Mouse (Mus musculus): ENCODE data around the gene Sdf2l1. TPM values are rescaled to one million over a fixed set of nuclear protein-coding genes. Genes with fewer than 3 reads are reported as not detected.

Gene Sdf2l1
- polyA plus RNA-seq, 1 experiment from 2014 or later = 105 TPM

DNA sequence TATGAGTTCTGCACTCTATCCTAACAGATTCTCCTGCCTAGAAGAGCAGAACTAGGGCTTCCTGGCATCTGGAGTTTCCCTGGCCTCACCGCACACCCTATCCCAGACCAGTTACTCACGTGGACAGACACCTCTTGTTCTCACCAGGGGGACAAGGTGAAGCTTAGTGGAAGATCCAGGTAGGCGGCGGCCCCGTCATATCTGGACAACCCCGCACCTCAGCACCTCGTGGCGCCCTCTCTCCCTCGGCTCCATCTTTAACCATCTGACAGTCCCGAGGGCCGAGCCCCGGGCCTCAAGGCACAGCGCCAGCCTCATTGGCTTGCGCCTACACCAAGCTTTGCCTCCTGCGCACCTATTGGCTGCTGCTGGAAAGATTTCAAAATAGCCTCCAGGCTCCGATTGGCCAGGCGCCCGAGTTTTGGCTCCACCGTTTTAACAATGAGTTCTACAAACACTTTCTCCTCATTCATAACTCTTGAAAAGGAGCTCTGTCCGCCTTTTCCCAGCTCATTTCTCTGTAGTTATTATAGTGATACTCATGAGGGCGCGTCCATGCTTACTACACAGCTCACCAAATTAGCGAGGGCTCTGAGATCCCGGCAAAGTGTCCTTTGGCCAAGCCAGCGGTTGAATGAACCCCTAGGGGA lies 7.2 kb downstream of the Sdf2l1 start, which contains the start of gene 2610318N02Rik:
TSS of gene 2610318N02Rik (minus strand) at position 297 of the 650 bp plus-strand sequence.
- Histone ChIP-seq H3K4me2 (replicated peaks; ENCODE audit: low read depth, low read length) (peak within 1 kb of the TSS; percentile 74), H3K4me3 (ENCODE audit: low read length) (peak within 1 kb of the TSS; percentile 71), H3K27ac (ENCODE audit: low read length) (peak within 1 kb of the TSS; percentile 74), H3K9ac (replicated peaks; ENCODE audit: low read length) (peak within 1 kb of the TSS; percentile 82), H3K9me3 (ENCODE audit: low read length) (no peaks in the 10 kb centered on the region), H3K4me1 (ENCODE audit: insufficient read depth, low read length) (peaks cover 16% of the 10 kb centered on the region), H3K27me3 (ENCODE audit: insufficient read depth, low read length) (no peaks in the 10 kb centered on the region), H3K36me3 (ENCODE audit: insufficient read depth, low read length) (peaks cover 14% of the 10 kb centered on the region; the same call in 1 of the 2 replicates)
- peak; percentile 95 for ATAC-seq (ENCODE audit: low FRiP score, low TSS enrichment)
- 0% methylated on average over 25 of the region's 25 CpGs for WGBS

DNA sequence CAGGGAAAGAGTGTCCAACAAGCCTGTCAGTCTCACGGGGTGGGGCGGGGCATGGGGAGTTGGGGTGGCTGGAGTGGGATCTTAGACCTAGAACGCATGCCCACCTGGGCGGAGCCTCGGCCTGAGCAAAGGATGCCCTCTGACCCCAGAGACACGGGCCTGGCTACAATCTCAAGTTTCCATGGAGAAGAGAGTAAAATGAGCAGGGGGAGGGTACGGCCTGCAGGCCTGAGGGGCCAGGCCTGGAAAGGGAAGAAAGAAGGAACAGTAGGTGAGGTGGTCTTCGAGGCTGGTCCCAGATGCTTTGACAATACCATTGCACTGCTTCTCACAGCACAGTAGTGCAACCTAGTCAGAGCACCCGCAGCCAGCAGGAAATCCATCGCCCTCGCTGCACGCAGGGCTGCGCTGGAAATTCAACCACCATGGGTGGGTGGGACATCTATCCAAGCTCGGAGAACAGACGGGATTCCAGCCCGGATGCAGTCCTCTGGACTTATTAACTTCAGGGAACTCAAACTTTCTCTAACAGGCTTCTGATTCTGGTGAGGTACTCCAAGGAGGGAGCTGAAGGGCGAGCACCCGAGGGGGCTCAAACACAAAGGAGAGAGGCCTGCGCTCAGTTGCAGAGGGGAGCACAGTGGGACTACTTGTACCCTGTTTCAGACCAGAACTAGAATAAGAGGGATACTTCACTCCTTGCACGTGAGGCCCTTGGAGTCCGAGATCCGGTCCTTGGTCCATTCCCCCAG lies 7.9 kb downstream of the Sdf2l1 start:
- no peaks in the 10 kb centered on the region for H3K27me3 ChIP-seq (ENCODE audit: insufficient read depth, low read length)
- ATAC-seq (ENCODE audit: low FRiP score, low TSS enrichment) = peak; percentile 66
- H3K4me2 ChIP-seq (replicated peaks; ENCODE audit: low read depth, low read length) = peak overlapping the region; percentile 74
- peak overlapping the region; percentile 71 for H3K4me3 ChIP-seq (ENCODE audit: low read length)
- H3K27ac ChIP-seq (ENCODE audit: low read length) = peak overlapping the region; percentile 74
- no peaks in the 10 kb centered on the region for H3K9me3 ChIP-seq (ENCODE audit: low read length)
- WGBS = 2% methylated on average over 22 of the region's 22 CpGs
- H3K36me3 ChIP-seq (ENCODE audit: insufficient read depth, low read length) = peaks cover 20% of the 10 kb centered on the region
- H3K9ac ChIP-seq (replicated peaks; ENCODE audit: low read length) = peak overlapping the region; percentile 82
- peaks cover 16% of the 10 kb centered on the region for H3K4me1 ChIP-seq (ENCODE audit: insufficient read depth, low read length)

GRCm38 (mm10) chr16:17121569-17121968 lies 10.6 kb downstream of the Sdf2l1 start:
- 67% methylated on average over 14 of the region's 14 CpGs for WGBS
- Histone ChIP-seq H3K36me3 (ENCODE audit: insufficient read depth, low read length) (peaks cover 30% of the 10 kb centered on the region), H3K4me1 (ENCODE audit: insufficient read depth, low read length) (peaks cover 16% of the 10 kb centered on the region), H3K27me3 (ENCODE audit: insufficient read depth, low read length) (no peaks in the 10 kb centered on the region), H3K9me3 (ENCODE audit: low read length) (no peaks in the 10 kb centered on the region), H3K4me3 (ENCODE audit: low read length) (no peak overlapping the region), H3K27ac (ENCODE audit: low read length) (no peak overlapping the region), H3K9ac (replicated peaks; ENCODE audit: low read length) (no peak overlapping the region), H3K4me2 (replicated peaks; ENCODE audit: low read depth, low read length) (no peak overlapping the region)
- ATAC-seq (ENCODE audit: low FRiP score, low TSS enrichment) = no peak

DNA sequence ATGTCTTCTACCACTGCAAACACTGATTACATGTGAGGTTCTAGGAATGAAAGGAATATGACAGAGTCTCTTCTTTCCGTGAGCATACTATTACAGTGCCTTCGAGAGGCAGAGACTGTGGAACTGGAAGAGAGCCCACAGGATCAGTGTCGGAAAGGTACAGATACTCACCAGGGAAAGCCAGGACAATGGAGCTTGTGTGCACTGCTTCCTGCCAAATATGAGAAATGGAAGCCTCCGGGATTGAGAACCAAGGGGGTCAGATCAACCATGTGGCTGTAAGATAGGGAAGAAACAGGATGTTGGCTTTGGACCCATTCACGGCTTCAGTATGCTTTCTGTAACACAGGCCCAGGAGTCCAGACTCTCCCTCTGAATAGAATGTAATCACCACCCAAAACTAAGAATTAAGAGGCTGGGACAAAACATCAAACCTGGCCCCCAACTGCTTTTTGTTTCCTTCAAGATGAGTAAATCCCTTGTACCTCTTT lies 14.8 kb downstream of the Sdf2l1 start:
- Histone ChIP-seq H3K9me3 (ENCODE audit: low read length) (no peaks in the 10 kb centered on the region), H3K4me2 (replicated peaks; ENCODE audit: low read depth, low read length) (no peak overlapping the region), H3K27ac (ENCODE audit: low read length) (no peak overlapping the region), H3K27me3 (ENCODE audit: insufficient read depth, low read length) (no peaks in the 10 kb centered on the region), H3K4me1 (ENCODE audit: insufficient read depth, low read length) (no peaks in the 10 kb centered on the region), H3K36me3 (ENCODE audit: insufficient read depth, low read length) (peaks cover 53% of the 10 kb centered on the region), H3K4me3 (ENCODE audit: low read length) (no peak overlapping the region), H3K9ac (replicated peaks; ENCODE audit: low read length) (no peak overlapping the region)
- no peak for ATAC-seq (ENCODE audit: low FRiP score, low TSS enrichment)
- 81% methylated on average over 5 of the region's 5 CpGs for WGBS

- ATAC-seq (ENCODE audit: low FRiP score, low TSS enrichment) = peak; percentile 85
Observed at GRCm38 (mm10) chr16:17110771-17111743, 21.1 kb downstream of the Sdf2l1 start, which contains the start of gene Ppil2. Gene Ppil2 (minus strand): TSS chr16:17111257.

GRCm38 (mm10) chr16:17104600-17104999 lies 27.6 kb downstream of the Sdf2l1 start:
- WGBS = 68% methylated on average over 4 of the region's 4 CpGs
- Histone ChIP-seq H3K36me3 (ENCODE audit: insufficient read depth, low read length) (peaks cover 38% of the 10 kb centered on the region), H3K4me2 (replicated peaks; ENCODE audit: low read depth, low read length) (no peak overlapping the region), H3K9ac (replicated peaks; ENCODE audit: low read length) (no peak overlapping the region), H3K27me3 (ENCODE audit: insufficient read depth, low read length) (no peaks in the 10 kb centered on the region), H3K4me3 (ENCODE audit: low read length) (no peak overlapping the region), H3K27ac (ENCODE audit: low read length) (no peak overlapping the region), H3K4me1 (ENCODE audit: insufficient read depth, low read length) (peaks cover 9% of the 10 kb centered on the region), H3K9me3 (ENCODE audit: low read length) (no peaks in the 10 kb centered on the region)
- ATAC-seq (ENCODE audit: low FRiP score, low TSS enrichment) = no peak

More at GRCm38 (mm10) chr16:17110771-17111743, 21.1 kb downstream of the Sdf2l1 start, which contains the start of gene Ppil2:
- no peaks in the 10 kb centered on the region for H3K27me3 ChIP-seq (ENCODE audit: insufficient read depth, low read length)
- 6% methylated on average over 37 of the region's 38 CpGs for WGBS
- peak within 1 kb of the TSS; percentile 16; the same call in 1 of the 2 replicates for H3K27ac ChIP-seq (ENCODE audit: low read length)
- H3K9me3 ChIP-seq (ENCODE audit: low read length) = no peaks in the 10 kb centered on the region
- peak within 1 kb of the TSS; percentile 72 for H3K9ac ChIP-seq (replicated peaks; ENCODE audit: low read length)
- H3K4me1 ChIP-seq (ENCODE audit: insufficient read depth, low read length) = peaks cover 9% of the 10 kb centered on the region
- H3K36me3 ChIP-seq (ENCODE audit: insufficient read depth, low read length) = peaks cover 38% of the 10 kb centered on the region
- peak within 1 kb of the TSS; percentile 70 for H3K4me2 ChIP-seq (replicated peaks; ENCODE audit: low read depth, low read length)
- H3K4me3 ChIP-seq (ENCODE audit: low read length) = peak within 1 kb of the TSS; percentile 78

GRCm38 (mm10) chr16:17102630-17103220 lies 29.5 kb downstream of the Sdf2l1 start:
- peaks cover 48% of the 10 kb centered on the region for H3K36me3 ChIP-seq (ENCODE audit: insufficient read depth, low read length)
- WGBS = 60% methylated on average over 7 of the region's 7 CpGs
- ATAC-seq (ENCODE audit: low FRiP score, low TSS enrichment) = no peak

DNA sequence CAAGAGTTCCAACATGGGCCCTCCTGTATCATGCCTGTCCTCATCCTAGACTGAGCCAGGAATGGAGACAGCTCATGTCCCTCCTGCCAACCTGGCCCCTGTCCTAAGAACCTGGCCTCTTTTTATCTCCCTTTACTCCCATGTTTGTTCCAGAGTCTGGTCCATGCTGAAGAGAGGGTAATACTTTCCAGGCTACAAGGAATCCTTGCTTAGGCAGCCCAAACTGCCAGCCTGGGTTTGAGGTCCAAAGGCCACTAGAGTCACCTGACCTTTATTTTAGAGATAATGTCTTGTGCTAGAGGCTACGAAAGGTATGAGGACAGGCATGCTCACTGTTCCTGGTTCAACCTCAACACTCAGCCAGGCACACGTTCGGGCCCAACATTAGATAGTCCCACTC lies 35.2 kb downstream of the Sdf2l1 start:
- H3K4me2 ChIP-seq (replicated peaks; ENCODE audit: low read depth, low read length) = no peak overlapping the region
- H3K36me3 ChIP-seq (ENCODE audit: insufficient read depth, low read length) = peaks cover 79% of the 10 kb centered on the region
- H3K4me1 ChIP-seq (ENCODE audit: insufficient read depth, low read length) = no peaks in the 10 kb centered on the region
- no peak overlapping the region for H3K9ac ChIP-seq (replicated peaks; ENCODE audit: low read length)
- no peak overlapping the region for H3K27ac ChIP-seq (ENCODE audit: low read length)
- no peak overlapping the region for H3K4me3 ChIP-seq (ENCODE audit: low read length)
- H3K27me3 ChIP-seq (ENCODE audit: insufficient read depth, low read length) = no peaks in the 10 kb centered on the region
- WGBS = 92% methylated on average over 3 of the region's 3 CpGs
- no peaks in the 10 kb centered on the region for H3K9me3 ChIP-seq (ENCODE audit: low read length)
- ATAC-seq (ENCODE audit: low FRiP score, low TSS enrichment) = no peak

More at GRCm38 (mm10) chr16:17102630-17103220, 29.5 kb downstream of the Sdf2l1 start:
- Histone ChIP-seq H3K9ac (replicated peaks; ENCODE audit: low read length) (no peak overlapping the region), H3K4me2 (replicated peaks; ENCODE audit: low read depth, low read length) (no peak overlapping the region), H3K9me3 (ENCODE audit: low read length) (no peaks in the 10 kb centered on the region), H3K4me3 (ENCODE audit: low read length) (no peak overlapping the region), H3K4me1 (ENCODE audit: insufficient read depth, low read length) (peaks cover 8% of the 10 kb centered on the region; the same call in 1 of the 2 replicates), H3K27me3 (ENCODE audit: insufficient read depth, low read length) (no peaks in the 10 kb centered on the region), H3K27ac (ENCODE audit: low read length) (no peak overlapping the region)

- no peak for ATAC-seq (ENCODE audit: low FRiP score, low TSS enrichment)
- H3K36me3 ChIP-seq (ENCODE audit: insufficient read depth, low read length) = peaks cover 69% of the 10 kb centered on the region
Observed at GRCm38 (mm10) chr16:17088346-17088745, 43.8 kb downstream of the Sdf2l1 start.

More at GRCm38 (mm10) chr16:17088346-17088745, 43.8 kb downstream of the Sdf2l1 start:
- H3K4me2 ChIP-seq (replicated peaks; ENCODE audit: low read depth, low read length) = no peak overlapping the region
- H3K9ac ChIP-seq (replicated peaks; ENCODE audit: low read length) = no peak overlapping the region
- H3K4me1 ChIP-seq (ENCODE audit: insufficient read depth, low read length) = no peaks in the 10 kb centered on the region
- H3K27ac ChIP-seq (ENCODE audit: low read length) = no peak overlapping the region
- no peak overlapping the region for H3K4me3 ChIP-seq (ENCODE audit: low read length)
- no peaks in the 10 kb centered on the region for H3K9me3 ChIP-seq (ENCODE audit: low read length)
- 75% methylated on average over 3 of the region's 3 CpGs for WGBS
- H3K27me3 ChIP-seq (ENCODE audit: insufficient read depth, low read length) = no peaks in the 10 kb centered on the region

Data from kidney, embryonic 16.5 days (tissue).